Mouse (Mus musculus) hindbrain, postnatal 0 days (tissue): ENCODE data around the gene Slc35b1. TPM values are rescaled to one million over a fixed set of nuclear protein-coding genes. Genes with fewer than 3 reads are reported as not detected.
"Not testable (repeated sequence)": the region's sequence is repeated elsewhere in the genome, so short reads cannot be mapped to it uniquely, and the experiment has no call there.

Experiments used
- ATAC-seq: fragments of 200-750 bp; cut with Nextera tagmentation; 2 replicates; pipeline ENCODE4 v1.8.0; 2017; ENCODE audit warnings: mild to moderate bottlenecking, moderate TSS enrichment, moderate library complexity
- DNase-seq: peaks from one replicate; pipeline ENCODE4 v3.0.0-alpha.2; 2015; ENCODE audit warnings: low spot score
- H3K27ac ChIP-seq: fragments of 300-500 bp; sonication (generic); 2 replicates; pipeline ENCODE4 v1.5.1; 2014; ENCODE audit warnings: mild to moderate bottlenecking
- H3K27me3 ChIP-seq: fragments of 300-500 bp; sonication (generic); 2 replicates; pipeline ENCODE4 v1.6.1; 2014; ENCODE audit warnings: low read length, mixed read lengths; ENCODE audit not compliant: insufficient read depth
- H3K36me3 ChIP-seq: fragments of 300-500 bp; sonication (generic); 2 replicates; pipeline ENCODE4 v1.6.1; 2014; ENCODE audit warnings: low read length, mixed read lengths; ENCODE audit not compliant: insufficient read depth
- H3K4me1 ChIP-seq: fragments of 300-500 bp; sonication (generic); 2 replicates; pipeline ENCODE4 v1.6.1; 2014; ENCODE audit warnings: antibody characterized with exemption, low read length, mixed read lengths; ENCODE audit not compliant: insufficient read depth
- H3K4me2 ChIP-seq: fragments of 300-500 bp; sonication (generic); 2 replicates; pipeline ENCODE4 v1.6.1; 2014; ENCODE audit warnings: low read depth, mild to moderate bottlenecking, low read length, moderate library complexity, mixed read lengths
- H3K4me3 ChIP-seq: fragments of 300-500 bp; sonication (generic); 2 replicates; pipeline ENCODE4 v1.5.1; 2014; ENCODE audit warnings: low read length
- H3K9ac ChIP-seq: fragments of 300-500 bp; sonication (generic); replicated peaks from 2 replicates; pipeline ENCODE4 v1.6.1; 2014; ENCODE audit warnings: mild to moderate bottlenecking, low read length, moderate library complexity, mixed read lengths
- H3K9me3 ChIP-seq: fragments of 300-500 bp; sonication (generic); 2 replicates; pipeline ENCODE4 v1.6.1; 2016; ENCODE audit warnings: low read length, mixed read lengths
- CTCF ChIP-seq: IDR thresholded peaks from 2 replicates; pipeline ENCODE4 v1.5.1; 2016; ENCODE audit warnings: antibody characterized with exemption, control low read depth, low read depth
- WGBS: fragments of 180-500 bp; shearing (Covaris S2); extraction: QIAGEN DNeasy Blood & Tissue Kit; methylation state at CpG from one replicate; pipeline ENCODE4 v1.1.7; 2014; 5-methylcytosine and 5-hydroxymethylcytosine counted together
- polyA plus RNA-seq: library from polyadenylated mRNA; unstranded; fragments of >200 nt; fragmentation: Nextera tagmentation; extraction: Ambion mirVana; gene quantifications from 2 replicates; pipeline ENCODE4 v1.2.1, GENCODE M21; 2015
- total RNA-seq: library from RNA; depleted of rRNA; stranded (reverse); fragments of >200 nt; gene quantifications from 2 replicates; pipeline ENCODE4 v1.2.3, GENCODE M21; 2014

Gene Slc35b1
- total and polyA plus RNA-seq, 2 experiments from 2014 or later, result 109 to 158 TPM

- Histone ChIP-seq H3K9ac (no peak overlapping the region), H3K4me1 (0 out of 2 replicates have a peak, but pooled peaks cover 3% of the 10 kb centered on the region), H3K9me3 (no peaks in the 10 kb centered on the region), H3K36me3 (no peaks in the 10 kb centered on the region), H3K4me2 (no peak overlapping the region), H3K27me3 (no peaks in the 10 kb centered on the region), H3K27ac (no peak overlapping the region), H3K4me3 (no peak overlapping the region)
- TF ChIP-seq CTCF, result no peak
- DNase-seq (no peak), ATAC-seq (no peak)
- 74% methylated on average over 4 of the region's 4 CpGs for WGBS
These were observed 21.3 kb downstream of the Slc35b1 start for GRCm38 (mm10) chr11:95405771-95406170.

DNA sequence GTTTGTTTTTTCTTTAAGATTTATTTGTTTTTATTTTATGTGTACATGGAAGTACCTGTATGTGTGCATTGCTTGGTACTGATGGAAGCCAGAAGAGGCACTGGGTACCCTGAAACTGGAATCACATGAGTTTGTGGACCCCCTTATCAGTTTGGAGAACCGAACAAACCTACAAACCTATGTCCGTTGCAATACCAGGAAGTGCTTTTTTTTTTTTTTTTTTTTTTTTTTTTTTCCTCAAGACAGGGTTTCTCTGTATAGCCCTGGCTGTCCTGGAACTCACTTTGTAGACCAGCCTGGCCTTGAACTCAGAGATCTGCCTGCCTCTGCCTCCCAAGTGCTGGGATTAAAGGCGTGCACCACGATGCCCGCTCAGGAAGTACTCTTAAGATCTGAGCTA lies 21.9 kb downstream of the Slc35b1 start:
- H3K4me3 ChIP-seq, H3K27ac ChIP-seq, H3K4me2 ChIP-seq, H3K9ac ChIP-seq, DNase-seq, H3K9me3 ChIP-seq, H3K36me3 ChIP-seq, ATAC-seq, H3K27me3 ChIP-seq, H3K4me1 ChIP-seq: not testable (repeated sequence)
- 95% methylated on average over 5 of the region's 5 CpGs for WGBS

DNA sequence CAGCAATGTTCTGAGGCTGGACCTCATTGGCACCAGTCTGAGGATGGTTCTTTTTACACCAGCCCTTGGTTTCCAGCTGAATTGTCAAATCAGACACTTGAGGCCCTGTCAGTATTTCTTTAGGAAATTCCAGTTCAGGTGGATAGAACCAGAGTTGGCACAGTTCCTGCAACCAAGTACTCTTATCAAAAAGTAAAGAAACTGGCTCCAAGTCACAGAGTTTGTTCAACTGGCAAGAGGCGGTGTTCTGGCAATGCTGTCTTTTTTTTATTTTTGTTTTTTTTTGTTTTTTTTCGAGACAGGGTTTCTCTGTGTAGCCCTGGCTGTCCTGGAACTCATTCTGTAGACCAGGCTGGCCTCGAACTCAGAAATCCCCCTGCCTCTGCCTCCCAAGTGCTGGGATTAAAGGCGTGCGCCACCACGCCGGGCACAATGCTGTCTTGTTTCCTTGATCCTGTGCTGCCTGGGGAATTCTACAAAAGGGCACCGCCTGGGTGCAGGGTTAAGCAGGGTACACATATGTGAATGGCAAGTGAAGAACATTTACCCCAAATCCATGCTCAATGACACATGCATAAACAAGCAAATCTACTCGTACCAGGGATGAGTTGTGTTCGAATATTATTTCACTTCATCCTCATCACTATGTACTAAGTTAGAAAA lies 25.1 kb downstream of the Slc35b1 start:
- no peaks in the 10 kb centered on the region for H3K27me3 ChIP-seq
- no peak for TF ChIP-seq CTCF
- no peak overlapping the region for H3K4me3 ChIP-seq
- DNase-seq (no peak), ATAC-seq (no peak)
- WGBS, result 84% methylated on average over 10 of the region's 10 CpGs
- H3K36me3 ChIP-seq, result no peaks in the 10 kb centered on the region
- H3K9ac ChIP-seq, result no peak overlapping the region
- H3K27ac ChIP-seq, result no peak overlapping the region
- no peaks in the 10 kb centered on the region for H3K9me3 ChIP-seq
- no peak overlapping the region for H3K4me2 ChIP-seq
- H3K4me1 ChIP-seq, result no peaks in the 10 kb centered on the region

GRCm38 (mm10) chr11:95411453-95412013 lies 27.0 kb downstream of the Slc35b1 start:
- Histone ChIP-seq H3K27me3 (no peaks in the 10 kb centered on the region), H3K4me2 (no peak overlapping the region), H3K9me3 (no peaks in the 10 kb centered on the region), H3K9ac (no peak overlapping the region), H3K4me3 (no peak overlapping the region), H3K27ac (0 out of 2 replicates have a peak overlapping the region, but pooled peaks have one; percentile 20), H3K4me1 (peaks cover 7% of the 10 kb centered on the region), H3K36me3 (no peaks in the 10 kb centered on the region)
- no peak for ATAC-seq
- WGBS, result 47% methylated on average over 6 of the region's 6 CpGs
- no peak for DNase-seq
- no peak for TF ChIP-seq CTCF

DNA sequence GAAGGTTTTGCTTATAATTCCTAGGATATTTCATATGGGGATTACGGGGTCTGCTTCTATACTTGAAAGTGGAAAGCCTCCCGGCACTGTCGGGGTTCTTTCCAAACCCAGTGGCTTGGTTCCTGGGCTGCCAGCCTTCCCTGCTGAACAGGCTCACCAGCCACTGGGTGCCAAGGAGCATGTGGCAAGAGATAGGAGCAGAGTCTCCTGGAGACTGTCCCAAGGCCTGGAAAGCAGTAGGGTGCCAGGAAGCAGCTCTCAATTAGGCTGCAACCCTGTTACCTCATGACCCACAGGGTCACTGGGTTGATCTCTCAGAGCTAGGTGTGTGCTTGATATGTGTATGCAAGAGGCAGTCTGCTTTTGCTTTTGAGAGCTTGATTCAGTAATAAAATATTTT lies 28.1 kb downstream of the Slc35b1 start:
- 90% methylated on average over 3 of the region's 3 CpGs for WGBS
- H3K27me3 ChIP-seq, result no peaks in the 10 kb centered on the region

GRCm38 (mm10) chr11:95413641-95414535 lies 29.4 kb downstream of the Slc35b1 start, which contains the start of gene Spop:
TSS of gene Spop (plus strand) at chr11:95414080.
- peak within 1 kb of the TSS; percentile 72 for H3K4me2 ChIP-seq
- H3K36me3 ChIP-seq, result no peaks in the 10 kb centered on the region
- H3K9ac ChIP-seq, result peak within 1 kb of the TSS; percentile 77
- DNase-seq (peak; percentile 95), ATAC-seq (peak; percentile 91)
- peak within 1 kb of the TSS; percentile 61 for H3K4me3 ChIP-seq
- H3K9me3 ChIP-seq, result no peaks in the 10 kb centered on the region
- H3K4me1 ChIP-seq, result peaks cover 7% of the 10 kb centered on the region
- 2% methylated on average over 51 of the region's 58 CpGs for WGBS
- peak within 1 kb of the TSS; percentile 95 for H3K27ac ChIP-seq
- no peak for TF ChIP-seq CTCF
- H3K27me3 ChIP-seq, result no peaks in the 10 kb centered on the region

More for the DNA sequence above, 28.1 kb downstream of the Slc35b1 start:
- Histone ChIP-seq H3K27ac (no peak overlapping the region), H3K4me3 (no peak overlapping the region), H3K36me3 (no peaks in the 10 kb centered on the region), H3K9me3 (no peaks in the 10 kb centered on the region), H3K9ac (no peak overlapping the region), H3K4me2 (no peak overlapping the region), H3K4me1 (peaks cover 7% of the 10 kb centered on the region)
- TF ChIP-seq CTCF, result no peak
- no peak for ATAC-seq
- no peak for DNase-seq
